Mouse (Mus musculus) small intestine, adult 2 months (tissue): Measurements from ENCODE around the gene Nalcn. TPM values are rescaled to one million over a fixed set of nuclear protein-coding genes. Genes with fewer than 3 reads are reported as not detected.

Experiments used
- H3K27ac ChIP-seq: fragments of 200-500 bp; 2 replicates; pipeline ENCODE4 v1.5.1; 2012; ENCODE audit warnings: low read depth, low read length, control low read depth, inconsistent platforms; ENCODE audit not compliant: insufficient read depth
- H3K27me3 ChIP-seq: fragments of 200-500 bp; 2 replicates; pipeline ENCODE4 v1.6.1; 2012; ENCODE audit warnings: mild to moderate bottlenecking, moderate library complexity, low read length, inconsistent platforms; ENCODE audit not compliant: control insufficient read depth, insufficient read depth
- H3K36me3 ChIP-seq: fragments of 200-500 bp; 2 replicates; pipeline ENCODE4 v1.6.1; 2012; ENCODE audit warnings: mild to moderate bottlenecking, low read length, control low read depth, inconsistent platforms; ENCODE audit not compliant: control insufficient read depth, insufficient read depth
- H3K4me1 ChIP-seq: fragments of 200-500 bp; 2 replicates; pipeline ENCODE4 v1.6.1; 2012; ENCODE audit warnings: low read length, inconsistent platforms, mixed read lengths; ENCODE audit not compliant: control insufficient read depth, insufficient read depth, insufficient read length
- H3K4me3 ChIP-seq: fragments of 200-500 bp; 2 replicates; pipeline ENCODE4 v1.5.1; 2012; ENCODE audit warnings: low read depth, mild to moderate bottlenecking, control low read depth, inconsistent platforms, low read length, moderate library complexity
- CTCF ChIP-seq: fragments of 200-500 bp; IDR thresholded peaks from 2 replicates; pipeline ENCODE4 v1.5.1; 2012; ENCODE audit warnings: low read depth, mild to moderate bottlenecking, control low read depth, inconsistent platforms, low read length, moderate library complexity, mixed read lengths; ENCODE audit not compliant: insufficient replicate concordance, insufficient read length; ENCODE audit errors: extremely low read depth
- POLR2A ChIP-seq: fragments of 200-500 bp; IDR thresholded peaks from 2 replicates; pipeline ENCODE4 v1.6.1; 2012; ENCODE audit warnings: low read depth, mild to moderate bottlenecking, control low read depth, inconsistent platforms, low read length, moderate library complexity
- WGBS: fragments of 180-500 bp; shearing (Covaris S2); methylation state at CpG from one replicate; pipeline ENCODE4 v1.1.7; 2018; 5-methylcytosine and 5-hydroxymethylcytosine counted together
- polyA plus RNA-seq: library from polyadenylated mRNA; depleted of rRNA; stranded (reverse); fragments of >200 nt; gene quantifications from 2 replicates; pipeline ENCODE4 v1.2.3, GENCODE M21; 2012

Nalcn gene
- polyA plus RNA-seq, 1 experiment = 0.03 TPM

GRCm38 (mm10) chr14:123512923-123513322 is 114.0 kb downstream of the Nalcn start:
- no peak overlapping the region for H3K27ac ChIP-seq
- 64% methylated on average over 2 of the region's 2 CpGs for WGBS
- H3K4me3 ChIP-seq = no peak overlapping the region
- H3K4me1 ChIP-seq = no peaks in the 10 kb centered on the region
- TF ChIP-seq CTCF = no peak
- TF ChIP-seq POLR2A = no peak
- no peaks in the 10 kb centered on the region for H3K36me3 ChIP-seq
- H3K27me3 ChIP-seq = no peaks in the 10 kb centered on the region

GRCm38 (mm10) chr14:123495544-123495943 is 131.4 kb downstream of the Nalcn start:
- Histone ChIP-seq H3K27ac (no peak overlapping the region), H3K4me3 (no peak overlapping the region), H3K36me3 (no peaks in the 10 kb centered on the region), H3K27me3 (no peaks in the 10 kb centered on the region), H3K4me1 (no peaks in the 10 kb centered on the region)
- TF ChIP-seq CTCF (no peak), POLR2A (no peak)

- Histone ChIP-seq H3K36me3 (no peaks in the 10 kb centered on the region), H3K4me3 (no peak overlapping the region), H3K4me1 (no peaks in the 10 kb centered on the region), H3K27me3 (no peaks in the 10 kb centered on the region), H3K27ac (no peak overlapping the region)
- 59% methylated on average over 1 of the region's 1 CpGs for WGBS
- no peak for TF ChIP-seq POLR2A
- no peak for TF ChIP-seq CTCF
Observed at GRCm38 (mm10) chr14:123488575-123489207, 138.3 kb downstream of the Nalcn start.

GRCm38 (mm10) chr14:123462026-123462425 is 164.9 kb downstream of the Nalcn start:
- H3K4me1 ChIP-seq = no peaks in the 10 kb centered on the region
- H3K4me3 ChIP-seq = no peak overlapping the region
- no peaks in the 10 kb centered on the region for H3K36me3 ChIP-seq
- TF ChIP-seq CTCF = no peak
- TF ChIP-seq POLR2A = no peak
- WGBS = 59% methylated on average over 1 of the region's 1 CpGs
- H3K27ac ChIP-seq = no peak overlapping the region
- H3K27me3 ChIP-seq = no peaks in the 10 kb centered on the region

- Histone ChIP-seq H3K27ac (no peak overlapping the region), H3K36me3 (no peaks in the 10 kb centered on the region), H3K4me1 (no peaks in the 10 kb centered on the region), H3K27me3 (no peaks in the 10 kb centered on the region), H3K4me3 (no peak overlapping the region)
- WGBS = 64% methylated on average over 1 of the region's 1 CpGs
- TF ChIP-seq POLR2A = no peak
- no peak for TF ChIP-seq CTCF
Observed at GRCm38 (mm10) chr14:123446031-123446430, 180.9 kb downstream of the Nalcn start.

- H3K27ac ChIP-seq = no peak overlapping the region
- H3K4me3 ChIP-seq = no peak overlapping the region
- TF ChIP-seq POLR2A (no peak), CTCF (no peak)
- H3K27me3 ChIP-seq = no peaks in the 10 kb centered on the region
- H3K4me1 ChIP-seq = no peaks in the 10 kb centered on the region
- no peaks in the 10 kb centered on the region for H3K36me3 ChIP-seq
- WGBS = 73% methylated on average over 3 of the region's 3 CpGs
Observed at GRCm38 (mm10) chr14:123435542-123435941, 191.4 kb downstream of the Nalcn start.

- no peak for TF ChIP-seq CTCF
- TF ChIP-seq POLR2A = no peak
- Histone ChIP-seq H3K36me3 (no peaks in the 10 kb centered on the region), H3K4me3 (no peak overlapping the region), H3K27me3 (no peaks in the 10 kb centered on the region), H3K27ac (no peak overlapping the region), H3K4me1 (no peaks in the 10 kb centered on the region)
- WGBS = 88% methylated on average over 7 of the region's 7 CpGs
Observed at GRCm38 (mm10) chr14:123376167-123376855, 250.6 kb downstream of the Nalcn start.
